Mouse (Mus musculus) hindbrain, embryonic 10.5 days (tissue): ENCODE measurements around the gene Mmp8. TPM values are rescaled to one million over a fixed set of nuclear protein-coding genes. Genes with fewer than 3 reads are reported as not detected.

ENCODE experiments used
- DNase-seq: peaks from one replicate; pipeline ENCODE4 v3.0.0-alpha.2; 2017; ENCODE audit warnings: low spot score
- H3K27ac ChIP-seq: fragments of 300-500 bp; sonication (generic); 2 replicates; pipeline ENCODE4 v1.5.1; 2016; ENCODE audit warnings: mild to moderate bottlenecking, moderate library complexity
- H3K27me3 ChIP-seq: fragments of 300-500 bp; sonication (generic); 2 replicates; pipeline ENCODE4 v1.6.1; 2016; ENCODE audit warnings: mild to moderate bottlenecking; ENCODE audit not compliant: poor library complexity, insufficient read depth, severe bottlenecking
- H3K36me3 ChIP-seq: fragments of 300-500 bp; sonication (generic); 2 replicates; pipeline ENCODE4 v1.6.1; 2016; ENCODE audit warnings: mild to moderate bottlenecking, moderate library complexity
- H3K4me1 ChIP-seq: fragments of 300-500 bp; sonication (generic); replicated peaks from 2 replicates; pipeline ENCODE4 v1.6.1; 2016; ENCODE audit warnings: mild to moderate bottlenecking
- H3K4me3 ChIP-seq: fragments of 300-500 bp; sonication (generic); 2 replicates; pipeline ENCODE4 v1.5.1; 2016; ENCODE audit warnings: mild to moderate bottlenecking, moderate library complexity
- H3K9me3 ChIP-seq: fragments of 300-500 bp; sonication (generic); 2 replicates; pipeline ENCODE4 v1.6.1; 2016; ENCODE audit warnings: mild to moderate bottlenecking, moderate library complexity
- WGBS: fragments of 180-500 bp; shearing (Covaris S2); methylation state at CpG from one replicate; pipeline ENCODE4 v1.1.7; 2016; 5-methylcytosine and 5-hydroxymethylcytosine counted together
- polyA plus RNA-seq: library from polyadenylated mRNA; unstranded; fragments of >200 nt; fragmentation: Nextera tagmentation; extraction: Ambion mirVana; gene quantifications from 2 replicates; pipeline ENCODE4 v1.2.1, GENCODE M21; 2016

Mmp8 gene
- polyA plus RNA-seq, 1 experiment from 2014 or later: 0.07 TPM

- Histone ChIP-seq H3K27me3 (no peaks in the 10 kb centered on the region), H3K9me3 (no peaks in the 10 kb centered on the region)
- WGBS: 85% methylated on average over 2 of the region's 2 CpGs
These were observed 9.7 kb downstream of the Mmp8 start for GRCm38 (mm10) chr9:7567923-7568322.

DNA sequence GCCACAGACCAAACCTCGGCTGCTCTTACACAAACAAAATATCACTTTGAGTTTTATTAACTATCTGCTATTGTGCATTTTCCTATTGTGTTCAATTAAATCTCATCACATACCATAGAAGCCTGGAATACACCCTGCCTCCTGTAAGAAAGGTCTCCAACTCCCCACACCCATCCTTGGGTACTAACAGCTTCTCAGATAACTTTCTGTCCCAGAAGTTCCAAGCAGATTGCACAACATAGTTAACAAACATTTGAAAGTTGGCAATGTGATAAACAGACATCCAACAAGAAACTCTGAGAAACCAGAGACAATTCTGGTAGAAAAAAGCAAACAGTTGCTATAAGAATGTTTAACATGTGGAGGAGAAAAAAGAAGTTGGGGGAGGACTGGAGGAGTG lies 12.2 kb downstream of the Mmp8 start:
- Histone ChIP-seq H3K4me1 (no peaks in the 10 kb centered on the region), H3K27me3 (no peaks in the 10 kb centered on the region), H3K36me3 (no peaks in the 10 kb centered on the region), H3K4me3 (no peak overlapping the region), H3K9me3 (no peaks in the 10 kb centered on the region), H3K27ac (no peak overlapping the region)
- 90% methylated on average over 1 of the region's 1 CpGs for WGBS
- no peak for DNase-seq

More at GRCm38 (mm10) chr9:7567923-7568322, 9.7 kb downstream of the Mmp8 start:
- Histone ChIP-seq H3K27ac (no peak overlapping the region), H3K4me1 (no peaks in the 10 kb centered on the region), H3K36me3 (no peaks in the 10 kb centered on the region), H3K4me3 (no peak overlapping the region)
- no peak for DNase-seq

DNA sequence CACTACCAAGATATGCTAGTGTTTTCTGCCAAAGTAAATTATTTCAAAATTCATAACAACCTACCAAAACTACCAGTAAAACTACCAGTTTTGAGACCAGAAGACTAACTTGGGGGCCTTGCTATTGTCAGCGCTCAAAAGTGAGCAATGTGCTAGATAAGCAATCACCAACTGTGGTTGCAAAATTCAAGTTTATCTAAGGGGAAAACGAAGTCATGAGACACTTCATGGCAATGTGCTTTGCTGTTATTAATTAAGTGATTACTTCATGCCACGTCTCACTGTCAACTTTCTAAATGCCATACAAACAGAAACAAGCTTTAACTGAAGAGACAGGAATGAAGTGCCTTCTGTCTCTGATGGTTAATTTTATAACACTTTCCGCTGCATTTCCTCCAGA lies 12.9 kb downstream of the Mmp8 start, which contains the start of gene Mmp27:
Gene Mmp27, plus strand, starts transcription at position 235 of the 400 bp plus-strand sequence.
- no peak for DNase-seq
- H3K27me3 ChIP-seq: no peaks in the 10 kb centered on the region
- no peak within 1 kb of the TSS for H3K27ac ChIP-seq
- no peaks in the 10 kb centered on the region for H3K4me1 ChIP-seq
- no peaks in the 10 kb centered on the region for H3K9me3 ChIP-seq
- H3K36me3 ChIP-seq: no peaks in the 10 kb centered on the region
- no peak within 1 kb of the TSS for H3K4me3 ChIP-seq
- WGBS: 82% methylated on average over 4 of the region's 4 CpGs

DNA sequence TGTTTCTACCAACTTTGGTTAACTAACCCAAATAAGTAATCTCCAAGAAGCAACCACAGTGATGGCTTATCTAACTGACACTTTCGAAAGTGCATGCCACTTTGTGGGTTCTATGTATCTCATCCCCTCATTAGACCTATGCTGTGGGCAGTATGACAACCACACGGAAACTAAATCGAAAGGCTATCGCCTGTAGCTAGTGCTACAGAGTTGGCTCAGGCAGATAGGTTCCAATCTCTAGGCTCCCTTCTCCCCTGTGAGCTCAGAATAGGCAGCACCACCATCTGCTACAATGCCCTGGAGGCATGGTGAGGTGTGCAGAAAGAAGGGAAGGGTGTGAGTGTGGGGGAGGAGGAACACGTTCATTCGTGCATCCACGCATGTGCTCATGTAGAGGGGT lies 13.9 kb downstream of the Mmp8 start:
- WGBS: 91% methylated on average over 7 of the region's 7 CpGs
- Histone ChIP-seq H3K4me1 (no peaks in the 10 kb centered on the region), H3K4me3 (no peak overlapping the region), H3K9me3 (no peaks in the 10 kb centered on the region), H3K36me3 (no peaks in the 10 kb centered on the region), H3K27me3 (no peaks in the 10 kb centered on the region), H3K27ac (no peak overlapping the region)
- no peak for DNase-seq

DNA sequence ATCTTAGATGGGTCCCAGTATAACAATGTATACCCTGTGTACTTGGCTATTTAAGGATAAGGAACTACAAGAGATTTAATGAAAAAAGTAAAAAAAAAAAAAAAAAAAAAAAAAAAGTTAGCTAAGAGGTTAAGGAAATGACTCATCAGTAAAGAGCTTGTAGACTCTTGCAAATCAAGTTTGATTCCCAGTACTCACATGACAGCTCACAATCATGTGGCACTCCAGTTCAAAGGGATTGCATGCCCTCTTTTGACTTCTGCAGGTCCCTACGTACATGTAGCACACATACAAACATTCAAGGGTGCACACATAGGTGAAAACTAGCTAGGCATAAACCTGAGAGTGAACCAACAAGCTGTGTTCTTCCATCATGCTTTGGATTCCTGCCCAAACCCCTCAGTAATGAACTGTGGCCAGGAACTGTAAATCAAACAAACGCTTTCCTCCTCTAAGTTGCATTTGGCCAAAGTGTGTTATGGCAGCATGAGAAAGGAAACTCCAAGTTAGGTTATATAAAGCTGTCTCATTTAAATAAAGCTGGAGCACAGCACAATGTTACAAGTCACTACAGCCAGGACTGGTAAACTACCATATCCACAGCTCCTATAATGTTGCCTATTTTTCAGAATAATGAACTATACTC lies 14.5 kb downstream of the Mmp8 start:
- 90% methylated on average over 2 of the region's 2 CpGs for WGBS

GRCm38 (mm10) chr9:7575526-7575925 lies 17.3 kb downstream of the Mmp8 start:
- no peak for DNase-seq
- 65% methylated on average over 3 of the region's 3 CpGs for WGBS

More for the DNA sequence above, 14.5 kb downstream of the Mmp8 start:
- H3K4me3 ChIP-seq: no peak overlapping the region
- H3K4me1 ChIP-seq: no peaks in the 10 kb centered on the region
- H3K9me3 ChIP-seq: no peaks in the 10 kb centered on the region
- no peaks in the 10 kb centered on the region for H3K36me3 ChIP-seq
- H3K27me3 ChIP-seq: no peaks in the 10 kb centered on the region
- no peak for DNase-seq
- no peak overlapping the region for H3K27ac ChIP-seq

GRCm38 (mm10) chr9:7577371-7577770 lies 19.1 kb downstream of the Mmp8 start:
- Histone ChIP-seq H3K27ac (no peak overlapping the region), H3K36me3 (no peaks in the 10 kb centered on the region), H3K9me3 (no peaks in the 10 kb centered on the region), H3K27me3 (no peaks in the 10 kb centered on the region), H3K4me3 (no peak overlapping the region), H3K4me1 (no peaks in the 10 kb centered on the region)
- WGBS: 96% methylated on average over 2 of the region's 2 CpGs
- DNase-seq: no peak

More at GRCm38 (mm10) chr9:7575526-7575925, 17.3 kb downstream of the Mmp8 start:
- Histone ChIP-seq H3K9me3 (no peaks in the 10 kb centered on the region), H3K4me3 (no peak overlapping the region), H3K27me3 (no peaks in the 10 kb centered on the region), H3K27ac (no peak overlapping the region), H3K36me3 (no peaks in the 10 kb centered on the region), H3K4me1 (no peaks in the 10 kb centered on the region)

- H3K4me1 ChIP-seq: no peaks in the 10 kb centered on the region
- DNase-seq: no peak
- H3K4me3 ChIP-seq: no peak overlapping the region
- H3K27ac ChIP-seq: no peak overlapping the region
- 76% methylated on average over 8 of the region's 8 CpGs for WGBS
- H3K9me3 ChIP-seq: no peaks in the 10 kb centered on the region
- no peaks in the 10 kb centered on the region for H3K36me3 ChIP-seq
- no peaks in the 10 kb centered on the region for H3K27me3 ChIP-seq
These were observed 31.8 kb downstream of the Mmp8 start for GRCm38 (mm10) chr9:7590063-7590462.

- Histone ChIP-seq H3K4me3 (no peak overlapping the region), H3K36me3 (no peaks in the 10 kb centered on the region), H3K4me1 (no peaks in the 10 kb centered on the region), H3K9me3 (no peaks in the 10 kb centered on the region), H3K27ac (no peak overlapping the region), H3K27me3 (no peaks in the 10 kb centered on the region)
- 88% methylated on average over 3 of the region's 3 CpGs for WGBS
- no peak for DNase-seq
These were observed 35.1 kb downstream of the Mmp8 start for GRCm38 (mm10) chr9:7593272-7593812.

DNA sequence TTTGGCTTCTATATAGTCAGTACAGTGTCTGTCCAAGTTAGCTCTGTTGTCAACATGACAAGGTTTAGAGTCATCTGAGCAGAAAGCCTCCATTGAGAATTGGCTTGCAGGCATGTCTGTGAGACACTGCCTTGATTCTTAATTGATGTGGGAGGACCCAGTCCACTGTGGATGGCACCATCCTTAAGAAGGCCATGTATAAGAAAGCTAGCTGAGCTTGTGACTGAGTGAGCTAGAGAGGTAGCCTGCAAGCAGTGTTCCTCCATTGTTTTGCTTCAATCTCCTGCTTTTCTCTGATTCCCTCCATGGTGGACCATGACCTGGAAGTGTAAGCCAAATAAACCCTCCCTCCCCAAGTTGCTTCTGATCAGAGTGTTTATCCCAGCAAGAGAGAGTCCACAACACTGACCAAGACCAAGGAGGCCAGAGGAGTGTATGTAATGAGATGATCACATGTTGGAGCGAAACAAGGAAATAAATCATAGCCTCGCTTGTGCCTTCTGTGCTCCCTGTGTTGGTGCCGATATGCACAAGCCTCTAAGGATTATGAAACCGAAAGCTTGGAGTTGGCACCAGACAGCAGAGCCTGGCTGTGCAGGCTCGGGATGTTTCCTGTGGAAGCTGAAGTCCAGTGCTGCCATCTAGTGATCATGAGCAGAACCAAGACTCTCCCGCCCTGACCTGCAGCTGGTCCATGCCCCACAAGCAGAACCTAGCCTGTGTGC lies 36.7 kb downstream of the Mmp8 start:
- Histone ChIP-seq H3K9me3 (no peaks in the 10 kb centered on the region), H3K4me3 (peak overlapping the region; percentile 23; the same call in 1 of the 2 replicates), H3K36me3 (no peaks in the 10 kb centered on the region), H3K4me1 (no peaks in the 10 kb centered on the region), H3K27ac (no peak overlapping the region), H3K27me3 (no peaks in the 10 kb centered on the region)
- 26% methylated on average over 6 of the region's 6 CpGs for WGBS
- peak; percentile 73 for DNase-seq

DNA sequence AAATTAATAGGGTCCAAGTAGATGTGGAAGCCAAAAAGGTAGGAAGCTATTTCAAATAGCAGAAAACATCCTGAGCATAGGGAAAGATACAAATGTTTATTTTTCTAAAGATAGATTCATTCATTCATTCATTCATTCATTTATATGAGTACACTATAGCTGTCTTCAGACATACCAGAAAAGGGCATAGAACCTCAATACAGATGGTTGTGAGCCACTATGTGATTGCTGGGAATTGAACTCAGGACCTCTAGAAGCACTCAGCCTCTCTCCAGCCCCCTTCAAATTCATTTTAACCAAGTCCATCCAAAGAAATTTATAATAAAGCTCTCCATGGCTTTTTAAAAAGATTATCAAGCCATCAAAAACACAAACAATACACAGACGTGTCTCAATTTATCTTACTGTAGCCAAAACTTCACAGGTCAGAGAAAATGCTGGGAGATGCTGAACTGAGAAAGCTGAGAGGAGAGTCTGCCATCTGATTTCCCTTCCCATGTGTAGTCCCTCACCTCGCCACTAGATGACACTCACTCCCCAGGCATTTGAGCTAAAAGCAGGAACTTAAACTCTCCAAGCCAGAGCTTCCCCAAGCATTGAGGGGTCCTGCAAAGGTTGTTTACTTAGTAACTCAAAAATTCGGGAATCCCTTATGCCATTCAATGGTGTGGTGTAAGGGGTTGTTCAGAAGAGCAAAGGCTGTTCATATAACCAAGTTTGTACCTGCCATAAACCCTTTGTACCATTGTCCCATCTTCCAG lies 44.9 kb downstream of the Mmp8 start:
- Histone ChIP-seq H3K27ac (no peak overlapping the region), H3K9me3 (no peaks in the 10 kb centered on the region), H3K36me3 (no peaks in the 10 kb centered on the region), H3K4me3 (no peak overlapping the region), H3K4me1 (no peaks in the 10 kb centered on the region), H3K27me3 (no peaks in the 10 kb centered on the region)
- WGBS: 3% methylated on average over 3 of the region's 3 CpGs
- DNase-seq: peak; percentile 69

DNA sequence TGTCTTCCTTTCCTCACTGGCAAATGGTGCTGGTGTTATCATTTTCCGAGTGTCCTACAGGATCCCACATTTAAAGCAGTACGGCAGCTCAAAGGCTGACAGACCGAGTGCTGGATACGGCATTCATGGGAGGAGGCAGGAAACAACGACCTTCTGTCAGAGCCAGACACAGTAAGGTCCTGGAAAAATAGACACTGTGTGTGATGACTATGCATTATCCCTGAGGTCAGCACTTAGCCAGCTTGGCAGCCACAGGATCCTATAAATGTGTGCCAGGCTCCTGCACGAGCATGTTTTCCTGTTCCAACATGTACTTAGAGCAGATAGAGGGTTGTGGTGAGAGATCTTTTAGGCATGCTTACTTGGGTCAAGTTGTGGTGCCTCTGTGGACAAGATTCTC lies 45.7 kb downstream of the Mmp8 start:
- no peak for DNase-seq
- Histone ChIP-seq H3K27ac (no peak overlapping the region), H3K27me3 (no peaks in the 10 kb centered on the region)

More for the DNA sequence above, 45.7 kb downstream of the Mmp8 start:
- WGBS: 74% methylated on average over 6 of the region's 6 CpGs
- H3K9me3 ChIP-seq: no peaks in the 10 kb centered on the region
- no peaks in the 10 kb centered on the region for H3K4me1 ChIP-seq
- H3K36me3 ChIP-seq: no peaks in the 10 kb centered on the region
- H3K4me3 ChIP-seq: no peak overlapping the region
